24 mouse cellular contexts compared by ENCODE assay signal in genomic region chr8:115038426-115038825, GRCm38 (mm10).
DNase-seq lines count a peak whose midpoint lies in the region; ATAC-seq and TF ChIP-seq lines count a peak whose summit lies in the region.
"Had no signal": no experiment of that assay in that cellular context is flagged by ENCODE, and none has a peak within 500 bp of the region (broad histone marks: within the 10 kb centered on the region; RNA-seq: fewer than 3 reads in every experiment).

No protein-coding gene starts in this region.

- no peak for ATAC-seq in hindbrain, postnatal 0 days
- no peak for ATAC-seq in hindbrain, embryonic 16.5 days
- ATAC-seq in midbrain, postnatal 0 days (ENCODE audit: low FRiP score) = no peak
- ATAC-seq in midbrain, embryonic 11.5 days (ENCODE audit: low FRiP score) = no peak
- no peak for ATAC-seq in inflammation-experienced regulatory T-cells, adult 6 months
- no peak for ATAC-seq in erythroid progenitor cell, adult 5-6 weeks (replicated peaks; ENCODE audit: low FRiP score, poor library complexity, severe bottlenecking)
- ATAC-seq: forebrain, embryonic 15.5 days; intestine, embryonic 15.5 days had no signal

- H3K4me3 ChIP-seq in hindbrain, postnatal 0 days (ENCODE audit: low read length) = no peak overlapping the region
- no peak overlapping the region for H3K4me3 ChIP-seq in hindbrain, embryonic 16.5 days (ENCODE audit: low read length)
- no peak overlapping the region for H3K4me3 ChIP-seq in midbrain, postnatal 0 days (ENCODE audit: low read depth, low read length)
- H3K4me3 ChIP-seq in midbrain, embryonic 11.5 days (ENCODE audit: low read depth, low read length) = no peak overlapping the region
- H3K4me3 ChIP-seq: forebrain, embryonic 15.5 days; heart, embryonic 12.5 days; heart, embryonic 15.5 days; hindbrain, embryonic 10.5 days; hindbrain, embryonic 13.5 days; intestine, embryonic 15.5 days had no signal

- no peaks in the 10 kb centered on the region for H3K27me3 ChIP-seq in hindbrain, postnatal 0 days (ENCODE audit: insufficient read depth, low read length)
- no peaks in the 10 kb centered on the region; the same call in 1 of the 2 replicates for H3K27me3 ChIP-seq in hindbrain, embryonic 16.5 days (replicated peaks; ENCODE audit: control insufficient read depth, insufficient read depth, low read length)
- no peaks in the 10 kb centered on the region for H3K27me3 ChIP-seq in midbrain, postnatal 0 days (ENCODE audit: insufficient read depth, low read length)
- H3K27me3 ChIP-seq in midbrain, embryonic 11.5 days (ENCODE audit: control insufficient read depth, insufficient read depth, low read length) = no peaks in the 10 kb centered on the region
- H3K27me3 ChIP-seq: CH12.LX; forebrain, embryonic 15.5 days; heart, embryonic 12.5 days; heart, embryonic 15.5 days; hindbrain, embryonic 13.5 days; intestine, embryonic 15.5 days had no signal

- 25% methylated on average over 4 of the region's 4 CpGs for WGBS in hindbrain, postnatal 0 days
- 21% methylated on average over 4 of the region's 4 CpGs for WGBS in hindbrain, embryonic 16.5 days
- 24% methylated on average over 4 of the region's 4 CpGs for WGBS in midbrain, postnatal 0 days
- WGBS in midbrain, embryonic 11.5 days = 13% methylated on average over 4 of the region's 4 CpGs

- no peak overlapping the region for H3K4me2 ChIP-seq in hindbrain, postnatal 0 days (ENCODE audit: low read depth, low read length)
- no peak overlapping the region for H3K4me2 ChIP-seq in hindbrain, embryonic 16.5 days (ENCODE audit: low read length)
- H3K4me2 ChIP-seq in midbrain, postnatal 0 days (ENCODE audit: low read depth, low read length, poor library complexity, severe bottlenecking) = no peak overlapping the region
- no peak overlapping the region for H3K4me2 ChIP-seq in midbrain, embryonic 11.5 days
- H3K4me2 ChIP-seq: forebrain, embryonic 15.5 days; heart, embryonic 12.5 days; heart, embryonic 15.5 days; hindbrain, embryonic 13.5 days; intestine, embryonic 15.5 days had no signal

- peak; percentile 22 for DNase-seq in hindbrain, postnatal 0 days (ENCODE audit: low spot score)
- peak; percentile 35 for DNase-seq in midbrain, postnatal 0 days (ENCODE audit: low spot score)
- DNase-seq in midbrain, embryonic 11.5 days (ENCODE audit: low spot score, missing footprints) = no peak
- peak; percentile 43 for DNase-seq in brain, embryonic 14.5 days (ENCODE audit: low read depth)
- DNase-seq: adrenal gland, postnatal 10 days; adrenal gland, postnatal 36 days; B cell, adult 2 months; cerebellum, adult 11 months; cerebellum, postnatal 10 days; gastrocnemius, postnatal 25 days; heart, adult 18-20 months; heart, postnatal 10 days; heart, postnatal 36 days had no signal

- H3K36me3 ChIP-seq in hindbrain, postnatal 0 days (ENCODE audit: insufficient read depth, low read length) = no peaks in the 10 kb centered on the region
- H3K36me3 ChIP-seq in hindbrain, embryonic 16.5 days (ENCODE audit: control insufficient read depth, insufficient read depth, low read length) = no peaks in the 10 kb centered on the region
- no peaks in the 10 kb centered on the region for H3K36me3 ChIP-seq in midbrain, postnatal 0 days (ENCODE audit: insufficient read depth, low read length)
- H3K36me3 ChIP-seq in midbrain, embryonic 11.5 days (ENCODE audit: control insufficient read depth, insufficient read depth, low read length) = no peaks in the 10 kb centered on the region
- H3K36me3 ChIP-seq: forebrain, embryonic 15.5 days; G1E; heart, embryonic 12.5 days; heart, embryonic 15.5 days; hindbrain, embryonic 10.5 days; hindbrain, embryonic 13.5 days; intestine, embryonic 15.5 days had no signal

- no peak for TF ChIP-seq CTCF in hindbrain, postnatal 0 days (IDR thresholded peaks at IDR 0.05; ENCODE audit: low read depth)
- no peak for TF ChIP-seq CTCF in midbrain, postnatal 0 days (IDR thresholded peaks at IDR 0.05)
- no peak for TF ChIP-seq CTCF in brain, embryonic 14.5 days (IDR thresholded peaks at IDR 0.05; ENCODE audit: borderline replicate concordance, extremely low read depth, insufficient read depth, insufficient read length)

- H3K9ac ChIP-seq in hindbrain, postnatal 0 days (replicated peaks; ENCODE audit: low read length) = no peak overlapping the region
- no peak overlapping the region for H3K9ac ChIP-seq in hindbrain, embryonic 16.5 days (ENCODE audit: low read depth, low read length)
- H3K9ac ChIP-seq in midbrain, postnatal 0 days (replicated peaks; ENCODE audit: low read length, poor library complexity, severe bottlenecking) = no peak overlapping the region
- no peak overlapping the region for H3K9ac ChIP-seq in midbrain, embryonic 11.5 days (ENCODE audit: low read length)
- H3K9ac ChIP-seq: forebrain, embryonic 15.5 days; heart, embryonic 12.5 days; heart, embryonic 15.5 days; hindbrain, embryonic 13.5 days; intestine, embryonic 15.5 days had no signal

- no peaks in the 10 kb centered on the region for H3K4me1 ChIP-seq in hindbrain, postnatal 0 days (ENCODE audit: insufficient read depth, low read length)
- H3K4me1 ChIP-seq in hindbrain, embryonic 16.5 days (ENCODE audit: control insufficient read depth, insufficient read depth, low read depth, low read length) = no peaks in the 10 kb centered on the region
- no peaks in the 10 kb centered on the region for H3K4me1 ChIP-seq in midbrain, postnatal 0 days (ENCODE audit: insufficient read depth, low read length)
- H3K4me1 ChIP-seq in midbrain, embryonic 11.5 days (ENCODE audit: control insufficient read depth, insufficient read depth, low read length) = no peaks in the 10 kb centered on the region
- H3K4me1 ChIP-seq: heart, embryonic 12.5 days; heart, embryonic 15.5 days; intestine, embryonic 15.5 days had no signal

- no peak overlapping the region for H3K27ac ChIP-seq in hindbrain, postnatal 0 days
- no peak overlapping the region for H3K27ac ChIP-seq in hindbrain, embryonic 16.5 days (ENCODE audit: low read depth, low read length)
- no peak overlapping the region for H3K27ac ChIP-seq in midbrain, postnatal 0 days (ENCODE audit: low read depth, low read length)
- no peak overlapping the region for H3K27ac ChIP-seq in midbrain, embryonic 11.5 days (ENCODE audit: low read depth, low read length)
- H3K27ac ChIP-seq: forebrain, embryonic 15.5 days; heart, embryonic 15.5 days; hindbrain, embryonic 10.5 days; hindbrain, embryonic 13.5 days; intestine, embryonic 15.5 days had no signal

- no peaks in the 10 kb centered on the region for H3K9me3 ChIP-seq in hindbrain, postnatal 0 days (ENCODE audit: low read length)
- H3K9me3 ChIP-seq in hindbrain, embryonic 16.5 days (ENCODE audit: control insufficient read depth, low read length) = no peaks in the 10 kb centered on the region
- no peaks in the 10 kb centered on the region for H3K9me3 ChIP-seq in midbrain, postnatal 0 days (ENCODE audit: low read length)
- no peaks in the 10 kb centered on the region for H3K9me3 ChIP-seq in midbrain, embryonic 11.5 days (ENCODE audit: control insufficient read depth, low read length)
- H3K9me3 ChIP-seq: forebrain, embryonic 15.5 days; heart, embryonic 12.5 days; heart, embryonic 15.5 days; hindbrain, embryonic 10.5 days; hindbrain, embryonic 13.5 days; intestine, embryonic 15.5 days had no signal

- no peak for TF ChIP-seq POLR2A in brain, embryonic 14.5 days (IDR thresholded peaks at IDR 0.05; ENCODE audit: borderline replicate concordance, extremely low read depth, insufficient read depth, insufficient read length, poor library complexity, severe bottlenecking)
